Mouse (Mus musculus): ENCODE data around the gene Soga1. TPM values are rescaled to one million over a fixed set of nuclear protein-coding genes. Genes with fewer than 3 reads are reported as not detected.

The Soga1 gene
- total RNA-seq (2021), result 10 to 100 TPM; 31.4 to 36.3 TPM
- long read RNA-seq, experiment 1, full-length matches to known transcripts, result 1 of 7 reads
- long read RNA-seq, experiment 1, partial matches to known transcripts, result 5 of 7 reads
- long read RNA-seq, experiment 1, other reads (novel, unspliced or antisense), result 1 of 7 reads
- long read RNA-seq, experiment 2, partial matches to known transcripts, result 4 of 5 reads
- long read RNA-seq, experiment 2, other reads (novel, unspliced or antisense), result 1 of 5 reads

DNA sequence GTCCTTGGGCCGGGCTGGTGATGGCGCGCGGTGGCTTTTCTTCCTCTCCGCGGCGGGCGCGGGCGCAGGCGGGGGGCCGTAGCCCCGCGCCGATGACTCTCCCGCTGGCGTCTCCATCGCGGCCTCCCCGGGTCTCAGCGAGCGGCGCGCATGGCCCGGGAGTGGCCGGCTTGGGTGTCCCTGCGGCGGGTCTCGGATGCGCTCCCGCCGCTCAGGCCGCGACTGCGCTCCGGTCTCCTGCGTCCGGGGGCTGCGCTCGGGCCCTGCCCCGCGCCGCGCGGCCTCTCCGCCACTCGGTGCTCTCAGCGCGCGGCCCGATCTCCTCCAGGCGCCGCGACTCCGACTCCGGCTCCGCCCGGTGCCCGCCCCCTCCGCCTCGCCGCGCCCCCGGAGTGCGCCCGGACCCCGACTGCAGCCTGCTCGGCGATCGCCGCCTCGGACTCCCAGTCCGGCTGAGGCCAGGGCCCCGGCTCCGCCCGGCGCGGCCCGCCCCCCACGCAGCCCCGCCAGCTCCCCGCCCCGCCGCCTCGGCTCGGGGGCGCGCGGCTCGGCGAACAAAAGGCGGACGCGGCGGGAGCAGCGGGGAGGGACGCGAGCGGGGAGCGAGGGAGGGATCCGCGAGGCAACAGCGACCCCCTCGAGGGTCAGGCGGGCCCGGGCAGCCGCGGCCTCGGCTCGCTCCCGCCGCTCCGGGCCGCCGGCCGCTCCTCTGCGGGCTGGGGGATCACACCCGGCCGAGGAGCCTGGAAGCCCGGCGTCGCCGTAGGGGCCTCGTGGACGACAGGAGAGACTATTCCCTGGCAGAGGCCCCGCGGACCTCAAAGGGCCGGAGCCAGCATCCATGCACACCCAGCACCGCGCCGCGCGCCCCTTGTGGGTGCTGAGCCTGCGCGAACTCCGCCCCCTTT, at the start of gene Soga1:
Soga1 (minus strand) TSS at position 462 of the 908 bp plus-strand sequence.
- TF ChIP-seq CTCF (conservative IDR thresholded peaks at IDR 0.05), result peak; percentile 70
- DNase-seq (ENCODE audit: low spot score in 2 of 2), result peak; percentile 77 to 85
- H3K4me3 ChIP-seq, result peak within 1 kb of the TSS; percentile 80
- peak within 1 kb of the TSS; percentile 95 for H3K27ac ChIP-seq

DNA sequence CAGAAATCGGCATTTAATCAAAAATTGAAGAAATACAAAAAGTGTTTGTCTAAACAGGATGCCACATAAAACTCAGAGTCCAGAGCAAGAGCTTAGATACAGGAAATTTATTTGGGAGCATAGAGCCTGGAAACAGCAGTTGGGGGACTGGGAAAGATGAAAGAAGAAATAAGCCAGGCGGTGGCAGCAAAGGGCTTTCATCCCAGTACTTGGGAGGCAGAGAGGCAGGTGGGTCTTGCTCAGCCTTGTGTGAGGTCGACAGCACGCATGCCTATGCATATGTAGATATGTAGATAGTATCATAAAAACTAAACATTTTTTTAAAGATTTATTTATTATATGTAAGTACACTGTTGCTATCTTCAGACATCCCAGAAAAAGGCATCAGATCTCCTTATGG, 49.0 kb upstream of the Soga1 start:
- peak; percentile 70 for TF ChIP-seq CTCF (conservative IDR thresholded peaks at IDR 0.05)
- H3K27ac ChIP-seq, result no peak overlapping the region
- peak in 1 of 2 experiments; percentile 34 for DNase-seq (ENCODE audit: low spot score in 2 of 2)
- H3K4me3 ChIP-seq, result no peak overlapping the region

DNA sequence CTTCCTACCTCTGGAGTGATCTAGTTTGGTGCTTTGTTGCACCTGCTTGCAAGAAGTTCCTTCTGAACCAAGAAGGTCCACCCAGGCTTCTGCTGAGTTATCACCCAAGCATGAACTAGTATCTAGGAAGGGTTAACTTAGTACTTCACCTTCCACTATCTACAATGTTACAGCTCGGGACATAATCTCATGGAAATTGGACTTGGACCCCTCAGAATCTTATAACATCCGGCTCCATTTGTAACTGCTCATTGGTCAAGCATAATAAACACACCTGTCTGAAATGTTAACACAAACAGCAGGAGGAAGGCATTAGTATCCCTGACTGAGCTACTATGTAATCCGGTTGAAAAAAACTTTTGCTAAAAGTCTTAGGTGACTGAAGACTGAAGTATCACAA, 48.3 kb upstream of the Soga1 start:
- TF ChIP-seq CTCF (conservative IDR thresholded peaks at IDR 0.05), result no peak
- no peak for DNase-seq (ENCODE audit: low spot score in 2 of 2)
- no peak overlapping the region for H3K27ac ChIP-seq

DNA sequence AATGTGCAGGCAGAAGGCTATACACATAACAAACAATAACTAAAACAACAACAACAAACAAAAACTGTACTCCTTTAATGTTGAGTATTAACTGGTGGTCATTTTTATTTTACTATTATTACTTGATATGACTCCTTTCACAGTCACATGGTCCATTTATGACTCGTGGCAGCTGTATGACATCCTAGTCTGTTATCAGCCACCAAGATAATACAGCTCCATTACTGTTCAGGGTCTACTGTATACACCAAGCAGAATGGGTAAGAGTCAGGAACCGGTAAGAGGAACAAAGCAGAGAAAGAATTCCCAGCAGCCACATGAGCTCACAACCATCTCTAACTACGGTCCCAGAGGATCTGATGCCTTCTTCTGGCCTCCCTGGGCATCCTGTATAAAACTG, 46.2 kb upstream of the Soga1 start:
- H3K4me3 ChIP-seq, result no peak overlapping the region
- no peak for DNase-seq (ENCODE audit: low spot score in 2 of 2)
- TF ChIP-seq CTCF (conservative IDR thresholded peaks at IDR 0.05), result no peak
- no peak overlapping the region for H3K27ac ChIP-seq

More for the DNA sequence above, 48.3 kb upstream of the Soga1 start:
- H3K4me3 ChIP-seq, result no peak overlapping the region

DNA sequence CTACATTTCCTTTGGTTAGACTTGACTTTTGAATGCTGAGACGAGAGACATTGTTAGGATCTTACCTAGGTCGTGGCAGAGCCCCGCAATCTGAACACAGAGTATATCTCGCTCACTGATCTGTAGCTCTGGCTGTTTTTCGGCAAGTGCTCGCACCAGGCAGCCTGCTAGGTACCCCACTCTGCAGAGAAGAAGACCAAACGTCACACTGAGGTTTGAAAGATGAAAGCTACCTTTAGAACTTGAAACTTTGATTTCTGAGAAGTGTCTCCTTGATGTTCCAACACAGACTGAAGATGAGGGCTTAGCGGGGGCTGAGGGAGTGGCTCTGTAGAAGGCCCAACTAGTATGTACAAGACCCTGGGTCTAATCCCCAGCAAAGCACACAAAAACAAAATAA, 42.7 kb upstream of the Soga1 start:
- Histone ChIP-seq H3K27ac (no peak overlapping the region), H3K4me3 (no peak overlapping the region)
- DNase-seq (ENCODE audit: low spot score in 2 of 2), result no peak
- no peak for TF ChIP-seq CTCF (conservative IDR thresholded peaks at IDR 0.05)

DNA sequence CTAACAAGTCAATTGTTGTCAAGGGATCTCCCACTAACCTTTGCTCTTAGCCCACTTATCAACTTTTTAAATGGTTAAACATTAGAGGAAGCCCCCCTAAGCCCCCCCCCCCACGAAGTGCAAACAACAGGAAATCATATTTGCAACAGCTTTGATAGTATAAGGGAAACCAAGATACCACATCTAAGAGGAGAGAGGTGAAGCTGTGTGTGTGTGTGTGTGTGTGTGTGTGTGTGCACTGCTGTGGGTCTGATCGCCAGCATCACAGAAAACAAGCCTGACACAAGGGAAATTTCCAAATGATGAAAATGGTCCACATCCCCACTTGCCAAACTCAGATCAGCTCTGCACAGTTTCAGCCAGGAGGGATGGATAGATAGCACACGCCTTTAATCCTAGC, 40.0 kb upstream of the Soga1 start:
- H3K27ac ChIP-seq, result no peak overlapping the region
- DNase-seq (ENCODE audit: low spot score in 2 of 2), result no peak
- no peak for TF ChIP-seq CTCF (conservative IDR thresholded peaks at IDR 0.05)
- H3K4me3 ChIP-seq, result no peak overlapping the region

DNA sequence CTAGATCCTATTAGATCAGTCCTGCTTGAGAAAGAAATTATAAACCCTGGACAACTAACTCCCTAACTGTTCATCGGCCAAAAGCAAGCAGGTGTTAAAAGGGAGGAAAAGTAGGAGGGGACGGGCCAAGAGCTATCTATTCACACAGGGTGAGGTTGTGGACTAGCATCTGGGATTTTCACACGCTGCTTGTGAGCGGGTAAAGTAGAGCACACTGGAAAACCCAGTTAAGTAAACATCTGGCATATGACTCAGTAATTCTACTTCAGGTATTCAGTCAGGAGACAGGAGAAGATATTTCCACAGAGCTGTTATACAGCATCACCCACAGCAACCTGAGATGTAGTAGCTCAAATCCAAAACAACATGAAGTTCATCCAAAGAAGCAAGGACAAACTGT, 39.5 kb upstream of the Soga1 start:
- no peak overlapping the region for H3K4me3 ChIP-seq
- no peak for DNase-seq (ENCODE audit: low spot score in 2 of 2)
- H3K27ac ChIP-seq, result no peak overlapping the region
- TF ChIP-seq CTCF (conservative IDR thresholded peaks at IDR 0.05), result no peak

DNA sequence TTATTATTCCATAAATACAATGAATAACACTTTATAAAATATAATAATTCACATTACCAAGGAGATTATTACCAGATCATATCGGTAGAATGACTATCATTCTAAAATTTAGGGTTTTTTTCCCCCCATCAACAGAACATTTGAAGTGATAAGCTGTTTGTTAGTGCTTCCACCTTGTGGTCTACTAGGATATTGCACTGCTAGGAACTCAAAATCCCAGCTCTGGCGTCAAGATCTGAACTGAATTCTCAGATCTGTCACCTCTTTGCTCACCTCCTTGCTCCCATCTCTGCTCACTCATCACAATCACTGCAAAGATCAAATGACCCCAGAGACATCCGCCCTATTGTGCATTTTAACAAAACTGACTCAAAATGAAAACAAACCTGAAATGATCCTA, 37.9 kb upstream of the Soga1 start:
- H3K27ac ChIP-seq, result no peak overlapping the region
- H3K4me3 ChIP-seq, result no peak overlapping the region
- DNase-seq (ENCODE audit: low spot score in 2 of 2), result peak in 1 of 2 experiments; percentile 47
- peak; percentile 90 for TF ChIP-seq CTCF (conservative IDR thresholded peaks at IDR 0.05)

DNA sequence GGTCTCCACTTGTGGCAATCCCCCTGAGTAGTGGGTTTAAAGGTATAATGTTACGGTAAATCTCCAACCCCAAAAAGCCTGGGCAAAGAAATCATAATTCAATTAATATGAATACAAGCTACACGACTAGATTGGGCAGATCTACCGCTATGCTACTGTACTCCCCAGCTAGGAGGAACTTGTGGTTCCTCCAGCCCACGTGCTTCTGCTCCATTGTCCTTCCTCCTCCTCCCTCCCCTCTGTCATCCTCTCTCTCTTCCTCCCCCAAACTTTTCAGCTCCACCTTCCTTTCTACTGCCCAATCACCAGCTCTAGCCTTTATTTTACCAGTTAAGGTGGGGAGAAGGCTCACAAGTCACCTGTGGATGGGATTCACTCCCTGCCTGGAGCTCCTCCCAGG, 29.2 kb upstream of the Soga1 start:
- no peak for DNase-seq (ENCODE audit: low spot score in 2 of 2)
- Histone ChIP-seq H3K27ac (no peak overlapping the region), H3K4me3 (no peak overlapping the region)
- no peak for TF ChIP-seq CTCF (conservative IDR thresholded peaks at IDR 0.05)

DNA sequence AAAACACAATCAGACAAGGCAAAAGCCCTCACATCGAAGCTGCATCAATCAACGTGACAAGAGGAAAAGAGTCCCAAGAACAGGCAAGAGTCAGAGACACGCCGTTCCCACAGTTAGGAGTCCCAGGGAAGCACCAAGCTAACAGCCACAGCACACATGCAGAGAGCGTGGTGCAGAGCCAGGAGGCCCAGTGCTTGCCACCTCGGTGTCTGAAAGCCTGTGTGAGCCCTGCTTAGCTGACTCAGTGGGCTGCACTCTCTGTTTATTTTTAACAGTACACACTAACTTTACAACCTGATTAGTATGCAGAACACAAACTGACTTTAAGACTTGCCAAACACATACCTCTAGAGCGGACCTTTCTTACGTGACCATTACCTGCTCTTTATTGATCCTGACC, 25.4 kb upstream of the Soga1 start:
- Histone ChIP-seq H3K4me3 (no peak overlapping the region), H3K27ac (no peak overlapping the region)
- no peak for TF ChIP-seq CTCF (conservative IDR thresholded peaks at IDR 0.05)
- no peak for DNase-seq (ENCODE audit: low spot score in 2 of 2)

DNA sequence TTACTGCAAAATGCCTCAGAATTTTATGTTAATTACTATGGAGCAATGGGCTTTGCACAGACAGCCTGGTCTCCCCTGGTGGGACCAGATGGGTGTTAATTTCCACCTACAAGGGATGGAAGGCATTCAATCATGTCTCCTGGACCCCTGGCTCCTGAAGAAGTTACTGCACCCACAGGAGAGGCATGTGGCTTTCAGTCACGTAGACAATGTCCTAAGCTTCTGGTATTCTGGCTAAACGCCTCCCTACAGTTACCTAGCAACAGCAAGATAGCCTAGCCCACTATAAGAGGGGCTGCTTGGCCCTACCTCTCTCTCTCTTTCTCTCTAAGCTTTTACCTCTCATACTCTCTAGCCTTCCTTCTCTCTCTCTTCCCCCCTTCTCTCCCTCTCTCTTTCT, 23.2 kb upstream of the Soga1 start:
- H3K27ac ChIP-seq, result no peak overlapping the region
- H3K4me3 ChIP-seq, result no peak overlapping the region
- no peak for TF ChIP-seq CTCF (conservative IDR thresholded peaks at IDR 0.05)
- no peak for DNase-seq (ENCODE audit: low spot score in 2 of 2)

DNA sequence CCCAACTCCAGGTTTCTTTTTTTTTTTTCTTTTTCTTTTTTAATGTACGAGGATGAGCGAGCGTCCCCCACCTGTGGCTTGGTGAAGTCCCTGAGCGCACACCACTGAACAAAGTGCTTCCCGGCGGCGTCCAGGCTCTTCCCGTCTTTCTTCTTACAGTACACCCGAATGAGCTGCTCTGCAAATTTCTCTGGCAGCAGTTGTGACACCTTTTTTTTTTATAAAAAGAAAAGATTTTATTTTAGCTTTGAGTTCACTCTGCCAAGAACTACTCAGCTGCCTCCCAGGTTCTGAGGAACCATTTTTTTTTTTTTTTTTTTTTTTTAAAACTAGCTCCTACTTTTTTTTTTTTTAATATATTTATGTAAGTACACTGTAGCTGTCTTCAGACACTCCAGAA, 22.6 kb upstream of the Soga1 start:
- H3K4me3 ChIP-seq, result no peak overlapping the region

DNA sequence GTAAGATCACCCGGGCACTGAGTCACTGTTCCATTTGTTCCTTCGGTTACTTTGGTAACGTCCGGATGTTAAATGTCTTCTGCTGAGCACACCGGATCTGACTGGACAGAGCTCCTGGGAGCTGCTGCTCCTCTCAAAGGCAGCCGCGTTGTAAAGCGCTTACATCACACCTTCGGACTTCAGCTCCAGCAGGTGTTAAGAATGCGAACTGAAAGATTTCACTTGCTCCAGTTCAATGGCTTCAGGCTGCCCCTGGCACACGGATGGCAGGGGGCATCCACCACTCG, 21.2 kb upstream of the Soga1 start:
- Histone ChIP-seq H3K4me3 (no peak overlapping the region), H3K27ac (no peak overlapping the region)
- no peak for DNase-seq (ENCODE audit: low spot score in 2 of 2)
- TF ChIP-seq CTCF (conservative IDR thresholded peaks at IDR 0.05), result no peak

More for the DNA sequence above, 22.6 kb upstream of the Soga1 start:
- no peak overlapping the region for H3K27ac ChIP-seq
- DNase-seq (ENCODE audit: low spot score in 2 of 2), result no peak
- TF ChIP-seq CTCF (conservative IDR thresholded peaks at IDR 0.05), result no peak
